Mouse (Mus musculus): ENCODE measurements around the gene Mogs.

- TF ChIP-seq POLR2A (IDR thresholded peaks at IDR 0.05; ENCODE audit: low read depth, low read length) (no peak), CTCF (IDR thresholded peaks at IDR 0.05; ENCODE audit: borderline replicate concordance, insufficient read depth, low read length) (no peak)
These were observed 3.7 kb upstream of the Mogs start for GRCm38 (mm10) chr6:83111510-83112136.
